Mouse (Mus musculus): ENCODE measurements around the gene Sptan1. TPM values are rescaled to one million over a fixed set of nuclear protein-coding genes. Genes with fewer than 3 reads are reported as not detected.

The Sptan1 gene
- polyA plus RNA-seq, 1 experiment = 235 TPM

GRCm38 (mm10) chr2:30078349-30078712 lies 113.0 kb downstream of the Sptan1 start:
- H3K4me3 ChIP-seq (ENCODE audit: low read depth, low read length) = peak overlapping the region; percentile 82
- TF ChIP-seq CTCF (IDR thresholded peaks at IDR 0.05; ENCODE audit: low read depth, low read length) (no peak), POLR2A (IDR thresholded peaks at IDR 0.05; ENCODE audit: insufficient read depth, low read length) (no peak), EP300 (IDR thresholded peaks at IDR 0.05; ENCODE audit: insufficient read depth, low read depth, low read length) (no peak)
- H3K4me1 ChIP-seq (ENCODE audit: control insufficient read depth, insufficient read depth, low read length) = peaks cover 6% of the 10 kb centered on the region
- no peaks in the 10 kb centered on the region for H3K27me3 ChIP-seq (ENCODE audit: control insufficient read depth, insufficient read depth, low read length, poor library complexity, severe bottlenecking)
- H3K9me3 ChIP-seq (replicated peaks; ENCODE audit: control insufficient read depth, insufficient read depth, low read length, poor library complexity, severe bottlenecking) = no peaks in the 10 kb centered on the region
- peak overlapping the region; percentile 89 for H3K9ac ChIP-seq (ENCODE audit: low read depth, poor library complexity, severe bottlenecking)
- peak overlapping the region; percentile 42 for H3K27ac ChIP-seq (ENCODE audit: insufficient read depth, low read length)
- H3K36me3 ChIP-seq (ENCODE audit: control insufficient read depth, insufficient read depth, low read length, poor library complexity, severe bottlenecking) = no peaks in the 10 kb centered on the region; the same call in 1 of the 2 replicates

GRCm38 (mm10) chr2:30078760-30079159 lies 113.4 kb downstream of the Sptan1 start:
- TF ChIP-seq POLR2A (IDR thresholded peaks at IDR 0.05; ENCODE audit: insufficient read depth, low read length) (no peak), EP300 (IDR thresholded peaks at IDR 0.05; ENCODE audit: insufficient read depth, low read depth, low read length) (no peak), CTCF (IDR thresholded peaks at IDR 0.05; ENCODE audit: low read depth, low read length) (no peak)
- Histone ChIP-seq H3K4me3 (ENCODE audit: low read depth, low read length) (peak overlapping the region; percentile 82; the same call in 1 of the 2 replicates), H3K9me3 (replicated peaks; ENCODE audit: control insufficient read depth, insufficient read depth, low read length, poor library complexity, severe bottlenecking) (no peaks in the 10 kb centered on the region), H3K27ac (ENCODE audit: insufficient read depth, low read length) (no peak overlapping the region), H3K9ac (ENCODE audit: low read depth, poor library complexity, severe bottlenecking) (peak overlapping the region; percentile 89), H3K36me3 (ENCODE audit: control insufficient read depth, insufficient read depth, low read length, poor library complexity, severe bottlenecking) (no peaks in the 10 kb centered on the region; the same call in 1 of the 2 replicates), H3K27me3 (ENCODE audit: control insufficient read depth, insufficient read depth, low read length, poor library complexity, severe bottlenecking) (no peaks in the 10 kb centered on the region), H3K4me1 (ENCODE audit: control insufficient read depth, insufficient read depth, low read length) (peaks cover 6% of the 10 kb centered on the region)

- peaks cover 6% of the 10 kb centered on the region for H3K4me1 ChIP-seq (ENCODE audit: control insufficient read depth, insufficient read depth, low read length)
- H3K4me3 ChIP-seq (ENCODE audit: low read depth, low read length) = no peak overlapping the region
- no peak overlapping the region for H3K9ac ChIP-seq (ENCODE audit: low read depth, poor library complexity, severe bottlenecking)
- no peak overlapping the region for H3K27ac ChIP-seq (ENCODE audit: insufficient read depth, low read length)
- no peaks in the 10 kb centered on the region for H3K9me3 ChIP-seq (replicated peaks; ENCODE audit: control insufficient read depth, insufficient read depth, low read length, poor library complexity, severe bottlenecking)
- TF ChIP-seq EP300 (IDR thresholded peaks at IDR 0.05; ENCODE audit: insufficient read depth, low read depth, low read length) (no peak), POLR2A (IDR thresholded peaks at IDR 0.05; ENCODE audit: insufficient read depth, low read length) (no peak), CTCF (IDR thresholded peaks at IDR 0.05; ENCODE audit: low read depth, low read length) (no peak)
- H3K36me3 ChIP-seq (ENCODE audit: control insufficient read depth, insufficient read depth, low read length, poor library complexity, severe bottlenecking) = no peaks in the 10 kb centered on the region
- no peaks in the 10 kb centered on the region for H3K27me3 ChIP-seq (ENCODE audit: control insufficient read depth, insufficient read depth, low read length, poor library complexity, severe bottlenecking)
Observed at GRCm38 (mm10) chr2:30080181-30080800, 114.9 kb downstream of the Sptan1 start.

Other genes starting within 250 kb of the Sptan1 start
- gene Gm13420, start 213.9 kb upstream of the Sptan1 start, polyA plus RNA-seq (2011; ENCODE audit: insufficient read depth, insufficient read length, low read depth, missing spikeins) = 0.75 TPM in 1 of 2 replicates, not detected in the other
- not detected in 2 replicates for gene Gm13547, start 206.2 kb upstream of the Sptan1 start, polyA plus RNA-seq (2011; ENCODE audit: insufficient read depth, insufficient read length, low read depth, missing spikeins)
- gene Coq4, start 178.1 kb upstream of the Sptan1 start, polyA plus RNA-seq (2011; ENCODE audit: insufficient read depth, insufficient read length, low read depth, missing spikeins) = 8.5 and 21.5 TPM in 2 replicates
- gene Trub2, start 177.1 kb upstream of the Sptan1 start, polyA plus RNA-seq (2011; ENCODE audit: insufficient read depth, insufficient read length, low read depth, missing spikeins) = 52.4 and 54.9 TPM in 2 replicates
- gene Slc27a4, start 162.9 kb upstream of the Sptan1 start, polyA plus RNA-seq (2011; ENCODE audit: insufficient read depth, insufficient read length, low read depth, missing spikeins) = 8.7 TPM in 2 replicates
- 31.0 and 32.8 TPM in 2 replicates for gene Urm1, start 145.5 kb upstream of the Sptan1 start, polyA plus RNA-seq (2011; ENCODE audit: insufficient read depth, insufficient read length, low read depth, missing spikeins)
- 24.6 and 25.9 TPM in 2 replicates for gene Cercam, start 96.4 kb upstream of the Sptan1 start, polyA plus RNA-seq (2011; ENCODE audit: insufficient read depth, insufficient read length, low read depth, missing spikeins)
- gene Odf2, start 76.3 kb upstream of the Sptan1 start, polyA plus RNA-seq (2011; ENCODE audit: insufficient read depth, insufficient read length, low read depth, missing spikeins) = 241 and 257 TPM in 2 replicates
- gene Gle1, start 30.1 kb upstream of the Sptan1 start, polyA plus RNA-seq (2011; ENCODE audit: insufficient read depth, insufficient read length, low read depth, missing spikeins) = 56.4 and 59.7 TPM in 2 replicates
- 20.6 and 22.2 TPM in 2 replicates for gene Wdr34, start 83.3 kb downstream of the Sptan1 start, polyA plus RNA-seq (2011; ENCODE audit: insufficient read depth, insufficient read length, low read depth, missing spikeins)
- 1,058 and 1,233 TPM in 2 replicates for gene Set, start 91.8 kb downstream of the Sptan1 start, polyA plus RNA-seq (2011; ENCODE audit: insufficient read depth, insufficient read length, low read depth, missing spikeins)
- 15.2 and 17.2 TPM in 2 replicates for gene Pkn3, start 112.1 kb downstream of the Sptan1 start, polyA plus RNA-seq (2011; ENCODE audit: insufficient read depth, insufficient read length, low read depth, missing spikeins)
- gene Zdhhc12, start 128.1 kb downstream of the Sptan1 start, polyA plus RNA-seq (2011; ENCODE audit: insufficient read depth, insufficient read length, low read depth, missing spikeins) = 39.0 and 41.2 TPM in 2 replicates
- gene Zer1, start 159.0 kb downstream of the Sptan1 start, polyA plus RNA-seq (2011; ENCODE audit: insufficient read depth, insufficient read length, low read depth, missing spikeins) = 33.8 and 35.1 TPM in 2 replicates
- gene Tbc1d13, start 168.2 kb downstream of the Sptan1 start, polyA plus RNA-seq (2011; ENCODE audit: insufficient read depth, insufficient read length, low read depth, missing spikeins) = 171 and 173 TPM in 2 replicates
- gene Endog, start 205.9 kb downstream of the Sptan1 start, polyA plus RNA-seq (2011; ENCODE audit: insufficient read depth, insufficient read length, low read depth, missing spikeins) = 6.5 and 8.0 TPM in 2 replicates
- gene Spout1, start 212.9 kb downstream of the Sptan1 start, polyA plus RNA-seq (2011; ENCODE audit: insufficient read depth, insufficient read length, low read depth, missing spikeins) = 45.9 and 50.5 TPM in 2 replicates
- 9.6 and 12.3 TPM in 2 replicates for gene Kyat1, start 240.3 kb downstream of the Sptan1 start, polyA plus RNA-seq (2011; ENCODE audit: insufficient read depth, insufficient read length, low read depth, missing spikeins)